Mouse (Mus musculus) ES-Bruce4 (cell line): ENCODE measurements at regions not wholly inside any gene's neighbourhood (a gene's known extent, or its start where the extent isn't known, plus 50 kb on each side); places are given as distances from the start of the nearest gene placed in this dataset.

Experiments used
- H3K27ac ChIP-seq: 2 replicates; pipeline ENCODE4 v1.5.1; 2012; ENCODE audit warnings: low read length, inconsistent platforms; ENCODE audit not compliant: insufficient read depth
- H3K27me3 ChIP-seq: 2 replicates; pipeline ENCODE4 v1.6.1; 2012; ENCODE audit warnings: mild to moderate bottlenecking, low read length, inconsistent platforms; ENCODE audit not compliant: control insufficient read depth, poor library complexity, insufficient read depth, severe bottlenecking
- H3K36me3 ChIP-seq: 2 replicates; pipeline ENCODE4 v1.6.1; 2012; ENCODE audit warnings: inconsistent platforms, mild to moderate bottlenecking, low read length, moderate library complexity; ENCODE audit not compliant: control insufficient read depth, poor library complexity, insufficient read depth, severe bottlenecking
- H3K4me1 ChIP-seq: one replicate; pipeline ENCODE4 v1.8.1; 2011; ENCODE audit warnings: low read length; ENCODE audit not compliant: control insufficient read depth, insufficient read depth
- H3K4me3 ChIP-seq: 2 replicates; pipeline ENCODE4 v1.5.1; 2011; ENCODE audit warnings: low read depth, mild to moderate bottlenecking, low read length
- H3K9ac ChIP-seq: 2 replicates; pipeline ENCODE4 v1.6.1; 2012; ENCODE audit warnings: low read depth, mild to moderate bottlenecking, inconsistent platforms; ENCODE audit not compliant: poor library complexity, severe bottlenecking
- H3K9me3 ChIP-seq: replicated peaks from 2 replicates; pipeline ENCODE4 v1.6.1; 2012; ENCODE audit warnings: mild to moderate bottlenecking, low read length, inconsistent platforms; ENCODE audit not compliant: control insufficient read depth, poor library complexity, insufficient read depth, severe bottlenecking
- CTCF ChIP-seq: IDR thresholded peaks from one replicate; pipeline ENCODE4 v1.8.1; 2011; ENCODE audit warnings: low read depth, low read length
- EP300 ChIP-seq: IDR thresholded peaks from 2 replicates; pipeline ENCODE4 v1.6.1; 2011; ENCODE audit warnings: low read depth, low read length; ENCODE audit not compliant: insufficient read depth
- POLR2A ChIP-seq: IDR thresholded peaks from one replicate; pipeline ENCODE4 v1.8.1; 2011; ENCODE audit warnings: low read length; ENCODE audit not compliant: insufficient read depth

DNA sequence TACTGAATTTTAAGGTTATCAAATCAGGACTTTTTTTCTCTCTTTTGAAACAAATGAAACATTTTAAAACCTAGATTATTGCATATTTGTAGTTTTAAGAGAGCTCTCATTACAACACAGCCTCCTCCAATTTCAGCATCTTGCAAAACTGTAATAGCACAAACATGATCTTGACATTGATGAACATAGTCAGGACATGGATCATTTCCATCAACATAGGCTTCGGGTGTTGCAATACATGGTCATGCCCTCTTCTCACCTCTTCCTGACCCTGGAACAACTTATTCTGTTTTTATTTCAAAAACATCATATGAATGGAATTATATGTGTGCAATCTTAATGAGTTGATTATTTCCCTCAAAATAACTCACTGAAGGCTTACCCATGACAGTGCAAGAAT is 284.9 kb upstream of the Dach1 start:
- Histone ChIP-seq H3K9me3 (no peaks in the 10 kb centered on the region), H3K9ac (no peak overlapping the region), H3K4me3 (no peak overlapping the region), H3K27ac (no peak overlapping the region), H3K4me1 (no peaks in the 10 kb centered on the region), H3K36me3 (no peaks in the 10 kb centered on the region), H3K27me3 (no peaks in the 10 kb centered on the region)
- TF ChIP-seq CTCF (no peak), POLR2A (no peak), EP300 (no peak)

DNA sequence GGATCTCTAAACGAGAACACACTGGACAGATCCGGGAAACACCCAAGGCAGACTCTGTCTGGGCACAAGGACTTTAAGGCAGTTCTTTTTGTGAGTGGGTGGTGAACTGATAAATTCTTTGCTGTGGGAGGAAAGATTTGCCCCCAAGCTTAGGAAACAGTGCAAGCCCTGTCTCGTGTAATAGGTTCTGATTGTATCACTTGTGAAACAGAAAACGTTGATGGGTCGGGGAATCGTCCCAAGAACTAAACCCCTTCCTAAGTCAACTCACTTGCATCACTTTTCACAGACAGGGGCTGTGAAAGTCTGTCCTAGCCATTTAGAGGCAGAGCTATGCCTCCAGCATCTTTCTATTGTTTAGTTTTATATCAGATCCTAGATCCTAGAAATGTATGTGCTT is 282.6 kb upstream of the Dach1 start:
- Histone ChIP-seq H3K36me3 (no peaks in the 10 kb centered on the region), H3K9me3 (no peaks in the 10 kb centered on the region), H3K27ac (no peak overlapping the region), H3K9ac (no peak overlapping the region), H3K4me3 (no peak overlapping the region), H3K4me1 (no peaks in the 10 kb centered on the region), H3K27me3 (no peaks in the 10 kb centered on the region)
- TF ChIP-seq EP300 (no peak), POLR2A (no peak), CTCF (no peak)

DNA sequence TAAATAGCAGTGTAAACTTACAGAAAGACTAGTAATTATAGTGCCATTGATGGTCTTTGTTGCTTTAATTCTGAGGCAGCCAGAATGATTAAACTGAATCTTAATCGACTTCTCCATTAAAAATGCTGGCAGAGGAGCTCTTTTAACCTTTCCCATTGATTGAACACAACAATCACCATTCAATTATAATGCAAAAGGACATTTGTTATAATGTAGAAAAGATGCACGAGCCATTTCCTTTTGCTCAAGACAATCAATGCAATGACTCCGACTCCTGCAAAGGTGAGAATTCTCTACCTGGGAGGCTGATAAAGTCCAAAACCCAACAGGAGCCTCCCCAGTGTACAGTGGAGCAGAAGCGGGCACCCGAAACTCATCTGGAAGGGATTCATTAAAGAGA is 280.0 kb upstream of the Dach1 start:
- Histone ChIP-seq H3K36me3 (no peaks in the 10 kb centered on the region), H3K27me3 (no peaks in the 10 kb centered on the region), H3K4me1 (no peaks in the 10 kb centered on the region), H3K9me3 (no peaks in the 10 kb centered on the region), H3K27ac (no peak overlapping the region), H3K9ac (no peak overlapping the region), H3K4me3 (no peak overlapping the region)
- TF ChIP-seq CTCF (no peak), POLR2A (no peak), EP300 (no peak)

DNA sequence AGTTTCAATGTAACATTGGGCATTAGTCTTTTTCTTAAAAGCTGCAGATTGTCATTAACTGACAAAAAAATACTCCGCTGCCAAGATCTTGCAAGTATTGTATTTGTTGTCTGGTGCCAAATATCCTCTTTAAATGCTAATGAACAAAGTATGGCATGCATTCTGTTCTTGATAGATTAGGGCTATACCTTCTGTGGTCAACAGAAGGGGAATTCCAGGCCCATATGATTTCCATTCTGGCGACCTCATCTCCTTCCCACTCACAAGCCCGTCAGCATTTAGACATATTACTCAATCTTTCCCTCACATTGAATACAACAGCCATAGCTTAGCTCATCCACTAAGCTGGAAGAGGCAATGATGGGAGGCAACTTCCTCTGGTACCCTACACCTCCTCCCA is 272.8 kb upstream of the Dach1 start:
- H3K27me3 ChIP-seq = no peaks in the 10 kb centered on the region
- no peak overlapping the region for H3K9ac ChIP-seq
- H3K27ac ChIP-seq = no peak overlapping the region
- no peaks in the 10 kb centered on the region for H3K4me1 ChIP-seq
- H3K36me3 ChIP-seq = no peaks in the 10 kb centered on the region
- no peak overlapping the region for H3K4me3 ChIP-seq
- H3K9me3 ChIP-seq = no peaks in the 10 kb centered on the region
- TF ChIP-seq CTCF (no peak), EP300 (no peak), POLR2A (no peak)

DNA sequence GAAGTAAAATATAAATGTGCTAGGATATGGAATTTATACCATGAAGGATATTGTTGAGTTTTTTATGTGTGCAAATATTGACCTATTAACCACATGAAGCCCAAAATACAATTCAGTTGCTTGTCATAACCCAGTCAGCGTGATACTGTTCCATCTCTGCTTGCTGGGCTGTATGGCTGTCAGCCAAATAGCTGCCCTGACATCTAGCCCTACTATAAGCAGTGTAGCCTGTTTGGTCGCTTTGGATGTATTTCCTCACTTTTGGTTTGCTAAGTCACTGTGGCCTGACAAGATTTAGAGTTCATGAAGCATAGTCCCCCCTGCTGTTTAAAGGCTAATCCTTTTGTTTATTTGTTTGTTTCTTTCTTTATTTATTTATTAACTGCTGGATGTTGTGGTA is 272.4 kb upstream of the Dach1 start:
- no peaks in the 10 kb centered on the region for H3K36me3 ChIP-seq
- no peak overlapping the region for H3K27ac ChIP-seq
- no peak for TF ChIP-seq EP300
- no peak for TF ChIP-seq POLR2A
- no peak for TF ChIP-seq CTCF
- no peak overlapping the region for H3K9ac ChIP-seq
- H3K9me3 ChIP-seq = no peaks in the 10 kb centered on the region
- no peak overlapping the region for H3K4me3 ChIP-seq
- H3K27me3 ChIP-seq = no peaks in the 10 kb centered on the region
- H3K4me1 ChIP-seq = no peaks in the 10 kb centered on the region

DNA sequence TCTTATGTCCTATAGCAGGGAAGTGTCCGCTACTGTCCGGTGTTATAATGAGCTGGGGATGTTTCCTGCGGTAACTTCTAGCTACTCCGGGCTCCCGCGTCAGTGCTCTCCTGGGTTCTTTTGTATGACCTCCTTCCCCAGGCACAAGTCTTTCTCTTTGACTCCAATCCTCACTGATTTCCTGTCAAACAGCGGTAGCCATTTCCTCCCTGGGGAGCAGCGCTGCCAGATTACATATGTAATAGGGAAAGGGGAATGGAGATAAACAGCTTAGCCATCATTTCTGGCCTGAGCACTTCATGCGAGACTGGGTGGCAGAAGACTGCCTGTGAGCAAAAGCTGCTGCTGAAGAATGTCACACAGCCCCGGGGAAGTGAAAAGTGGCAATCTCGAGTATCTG is 262.4 kb upstream of the Dach1 start:
- TF ChIP-seq EP300 (no peak), CTCF (no peak), POLR2A (no peak)
- Histone ChIP-seq H3K27me3 (no peaks in the 10 kb centered on the region), H3K4me1 (no peaks in the 10 kb centered on the region), H3K4me3 (no peak overlapping the region), H3K36me3 (no peaks in the 10 kb centered on the region), H3K27ac (no peak overlapping the region), H3K9me3 (no peaks in the 10 kb centered on the region), H3K9ac (no peak overlapping the region)

DNA sequence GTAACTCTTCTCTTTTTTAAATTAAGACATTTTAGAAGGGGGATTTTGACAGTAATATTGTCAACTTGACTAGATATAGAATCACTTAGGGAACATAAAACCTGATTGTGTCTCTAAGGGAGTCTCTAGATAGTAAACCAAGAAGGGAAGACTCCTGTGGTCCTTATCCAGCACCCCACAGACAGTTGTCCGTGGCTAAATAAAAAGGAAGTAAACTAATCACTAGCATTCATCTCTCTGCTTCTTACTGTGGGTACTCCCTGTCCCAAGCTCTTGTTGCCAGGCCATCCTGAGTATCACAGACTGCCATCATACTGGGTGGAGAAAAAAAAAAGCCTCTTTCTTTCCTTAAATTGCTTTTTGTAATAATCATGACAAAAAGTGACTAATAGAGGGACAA is 248.2 kb upstream of the Dach1 start:
- no peak overlapping the region for H3K27ac ChIP-seq
- no peak overlapping the region for H3K9ac ChIP-seq
- H3K36me3 ChIP-seq = no peaks in the 10 kb centered on the region
- no peaks in the 10 kb centered on the region for H3K4me1 ChIP-seq
- TF ChIP-seq EP300 (no peak), CTCF (no peak), POLR2A (no peak)
- no peak overlapping the region for H3K4me3 ChIP-seq
- H3K9me3 ChIP-seq = no peaks in the 10 kb centered on the region
- H3K27me3 ChIP-seq = no peaks in the 10 kb centered on the region
